Mouse (Mus musculus): Measurements from ENCODE around the gene Defa30.
"Not testable (repeated sequence)": the region's sequence is repeated elsewhere in the genome, so short reads cannot be mapped to it uniquely, and the experiment has no call there.

- TF ChIP-seq EP300, CTCF (IDR thresholded peaks at IDR 0.05; ENCODE audit: low read depth): not testable (repeated sequence)
Observed at GRCm38 (mm10) chr8:21095950-21096349, 38.5 kb upstream of the Defa30 start, which contains the start of gene Gm14851.

Measured in liver, embryonic 14.5 days (tissue).